Mouse (Mus musculus): ENCODE measurements around the gene Gpr18. TPM values are rescaled to one million over a fixed set of nuclear protein-coding genes. Genes with fewer than 3 reads are reported as not detected.
A peak's percentile ranks its signal among the peaks of the same experiment; 100 is the strongest.

The Gpr18 gene
- polyA plus RNA-seq, 1 experiment from 2014 or later, result 0.78 TPM

DNA sequence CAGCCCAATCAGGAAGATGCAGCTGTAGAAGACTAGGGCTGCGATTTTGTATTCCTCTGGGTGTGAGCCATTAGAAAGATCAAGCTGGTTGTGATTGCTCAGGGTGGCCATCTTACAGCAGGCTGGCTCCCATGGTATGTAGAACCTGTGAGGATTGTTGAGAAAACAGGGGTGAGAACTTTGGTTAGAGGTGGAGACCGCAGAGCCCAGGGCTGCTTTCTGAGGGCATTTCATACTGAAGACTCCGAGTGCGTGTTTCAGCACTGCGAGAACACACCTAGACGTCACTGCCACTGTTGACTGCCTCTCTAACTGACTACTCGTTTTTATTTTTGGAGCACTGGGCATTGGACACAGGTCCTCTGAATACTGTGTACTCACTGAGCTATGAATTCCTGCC, 3.1 kb downstream of the Gpr18 start:
- ATAC-seq (no peak), DNase-seq (no peak)
- Histone ChIP-seq H3K27me3 (ENCODE audit: insufficient read depth, low read length) (no peaks in the 10 kb centered on the region), H3K4me3 (ENCODE audit: low read depth, low read length) (no peak overlapping the region), H3K9me3 (ENCODE audit: low read length) (no peaks in the 10 kb centered on the region), H3K9ac (replicated peaks) (no peak overlapping the region), H3K4me1 (ENCODE audit: insufficient read depth) (no peaks in the 10 kb centered on the region), H3K36me3 (replicated peaks; ENCODE audit: insufficient read depth, low read length) (peaks cover 27% of the 10 kb centered on the region), H3K4me2 (ENCODE audit: low read depth, low read length) (no peak overlapping the region), H3K27ac (ENCODE audit: low read depth) (no peak overlapping the region)
- TF ChIP-seq EP300 (IDR thresholded peaks at IDR 0.05; ENCODE audit: low read depth), result no peak
- no peak for TF ChIP-seq CTCF (IDR thresholded peaks at IDR 0.05; ENCODE audit: low read depth)
- 90% methylated on average over 7 of the region's 7 CpGs for WGBS (ENCODE audit: insufficient replicate concordance)

DNA sequence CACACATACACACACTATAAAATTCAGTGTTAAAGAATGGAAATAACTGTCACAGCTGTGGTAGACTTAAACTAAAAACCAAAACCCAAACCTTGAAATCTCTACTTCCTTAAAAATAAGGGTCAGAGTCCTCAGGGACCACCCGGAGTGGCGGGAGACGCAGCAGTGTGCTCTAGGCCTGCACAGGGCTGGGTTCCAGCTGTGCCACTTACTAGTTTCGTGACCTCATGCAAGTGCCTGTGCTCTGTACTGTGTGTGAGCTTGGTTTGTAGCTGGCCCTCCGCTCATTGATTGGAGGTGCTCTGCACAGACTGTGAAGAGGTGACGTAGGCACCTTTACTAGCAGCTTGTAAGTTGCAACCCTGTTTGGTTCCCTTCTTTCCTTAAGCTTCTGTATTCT, 5.7 kb downstream of the Gpr18 start:
- H3K9ac ChIP-seq (replicated peaks), result no peak overlapping the region
- H3K4me1 ChIP-seq (ENCODE audit: insufficient read depth), result peaks cover 17% of the 10 kb centered on the region
- H3K27ac ChIP-seq (ENCODE audit: low read depth), result no peak overlapping the region
- no peaks in the 10 kb centered on the region for H3K27me3 ChIP-seq (ENCODE audit: insufficient read depth, low read length)
- no peak overlapping the region for H3K4me3 ChIP-seq (ENCODE audit: low read depth, low read length)
- H3K9me3 ChIP-seq (ENCODE audit: low read length), result no peaks in the 10 kb centered on the region
- TF ChIP-seq CTCF (IDR thresholded peaks at IDR 0.05; ENCODE audit: low read depth) (no peak), EP300 (IDR thresholded peaks at IDR 0.05; ENCODE audit: low read depth) (no peak)
- WGBS (ENCODE audit: insufficient replicate concordance), result 73% methylated on average over 6 of the region's 6 CpGs
- ATAC-seq (peak; percentile 71), DNase-seq (no peak)
- peaks cover 24% of the 10 kb centered on the region for H3K36me3 ChIP-seq (replicated peaks; ENCODE audit: insufficient read depth, low read length)
- H3K4me2 ChIP-seq (ENCODE audit: low read depth, low read length), result no peak overlapping the region

DNA sequence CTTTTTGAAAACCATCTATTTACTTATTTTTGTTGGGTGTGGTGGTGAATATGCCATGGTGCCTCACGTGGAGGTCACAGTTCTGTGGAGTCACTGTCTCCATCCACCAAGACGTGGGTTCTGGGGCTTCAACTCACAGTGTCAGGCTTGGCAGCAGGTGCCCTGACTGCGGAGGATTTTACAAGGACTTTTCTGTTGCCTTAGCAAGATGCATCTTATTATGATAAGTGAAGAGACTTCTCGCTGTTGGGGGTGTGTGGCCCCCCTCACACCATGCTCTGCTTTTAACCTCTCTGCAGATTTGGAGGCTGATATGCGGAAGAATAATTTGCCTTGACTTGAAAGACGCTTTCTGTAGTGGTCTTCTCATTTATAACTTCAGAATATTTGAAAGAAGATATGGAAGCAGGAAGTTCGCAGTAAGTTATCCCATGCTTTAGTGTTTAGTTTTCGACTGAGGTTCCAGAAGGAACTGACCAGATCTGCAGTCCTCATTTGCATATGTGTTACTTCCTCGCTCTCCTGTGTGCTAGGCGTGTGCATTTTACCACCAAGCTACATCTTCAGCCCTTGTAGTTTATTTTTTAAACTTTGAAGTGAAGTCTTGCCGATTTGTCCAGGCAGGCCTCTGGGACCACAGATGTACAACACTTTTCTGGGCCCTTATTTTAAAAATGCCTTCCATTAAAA, 8.4 kb downstream of the Gpr18 start:
- TF ChIP-seq EP300 (IDR thresholded peaks at IDR 0.05; ENCODE audit: low read depth), result no peak
- peak overlapping the region; percentile 23 for H3K4me2 ChIP-seq (ENCODE audit: low read depth, low read length)
- H3K4me1 ChIP-seq (ENCODE audit: insufficient read depth), result peaks cover 30% of the 10 kb centered on the region
- no peak for DNase-seq
- no peak overlapping the region for H3K9ac ChIP-seq (replicated peaks)
- no peaks in the 10 kb centered on the region for H3K9me3 ChIP-seq (ENCODE audit: low read length)
- peak overlapping the region; percentile 81 for H3K27ac ChIP-seq (ENCODE audit: low read depth)
- peak; percentile 54 for ATAC-seq
- H3K27me3 ChIP-seq (ENCODE audit: insufficient read depth, low read length), result no peaks in the 10 kb centered on the region
- no peak overlapping the region for H3K4me3 ChIP-seq (ENCODE audit: low read depth, low read length)
- WGBS (ENCODE audit: insufficient replicate concordance), result 46% methylated on average over 11 of the region's 11 CpGs
- H3K36me3 ChIP-seq (replicated peaks; ENCODE audit: insufficient read depth, low read length), result peaks cover 19% of the 10 kb centered on the region

DNA sequence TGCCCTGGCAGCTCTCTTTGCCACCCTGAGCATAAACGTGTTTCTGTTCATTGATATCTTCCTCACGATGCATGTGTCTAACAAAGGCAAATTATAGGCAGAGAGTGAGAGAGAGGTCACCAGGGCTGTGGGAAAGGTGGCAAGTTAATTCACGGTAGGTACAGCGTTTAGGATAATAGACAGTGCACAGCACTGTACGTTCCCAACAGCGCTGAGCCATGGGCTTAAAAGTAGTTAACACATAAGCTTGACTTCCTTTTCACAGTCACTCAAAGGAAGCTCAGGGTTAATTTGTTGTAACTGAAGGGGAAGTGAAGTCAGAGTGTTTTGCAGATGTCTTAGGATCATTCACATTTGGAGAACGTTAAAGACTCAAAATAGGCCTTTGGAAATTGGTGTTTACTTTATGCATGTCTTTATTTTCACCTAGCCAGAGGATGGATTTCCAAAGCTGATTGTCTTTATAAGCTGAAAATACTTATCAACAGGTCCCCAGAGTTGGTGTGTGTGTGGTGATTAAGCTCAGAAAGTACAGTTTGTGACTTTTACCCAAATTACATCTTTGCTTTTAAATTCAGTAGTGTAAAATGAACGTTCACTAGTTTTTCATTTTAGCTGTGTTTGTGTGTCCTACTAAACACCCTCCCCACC, 9.1 kb downstream of the Gpr18 start:
- Histone ChIP-seq H3K9ac (replicated peaks) (no peak overlapping the region), H3K27me3 (ENCODE audit: insufficient read depth, low read length) (no peaks in the 10 kb centered on the region), H3K4me3 (ENCODE audit: low read depth, low read length) (no peak overlapping the region), H3K9me3 (ENCODE audit: low read length) (no peaks in the 10 kb centered on the region), H3K4me1 (ENCODE audit: insufficient read depth) (peaks cover 30% of the 10 kb centered on the region), H3K27ac (ENCODE audit: low read depth) (peak overlapping the region; percentile 81), H3K36me3 (replicated peaks; ENCODE audit: insufficient read depth, low read length) (peaks cover 12% of the 10 kb centered on the region), H3K4me2 (ENCODE audit: low read depth, low read length) (peak overlapping the region; percentile 42)
- 25% methylated on average over 8 of the region's 8 CpGs for WGBS (ENCODE audit: insufficient replicate concordance)
- TF ChIP-seq CTCF (IDR thresholded peaks at IDR 0.05; ENCODE audit: low read depth), result no peak
- TF ChIP-seq EP300 (IDR thresholded peaks at IDR 0.05; ENCODE audit: low read depth), result peak; percentile 85
- ATAC-seq, result peak; percentile 28
- DNase-seq, result no peak

GRCm38 (mm10) chr14:121904754-121905153, 10.8 kb downstream of the Gpr18 start:
- no peak for DNase-seq
- no peak for TF ChIP-seq CTCF (IDR thresholded peaks at IDR 0.05; ENCODE audit: low read depth)
- TF ChIP-seq EP300 (IDR thresholded peaks at IDR 0.05; ENCODE audit: low read depth), result no peak
- peaks cover 7% of the 10 kb centered on the region; the same call in 1 of the 2 replicates for H3K36me3 ChIP-seq (replicated peaks; ENCODE audit: insufficient read depth, low read length)
- H3K4me2 ChIP-seq (ENCODE audit: low read depth, low read length), result no peak overlapping the region
- no peak for ATAC-seq
- peak overlapping the region; percentile 44 for H3K27ac ChIP-seq (ENCODE audit: low read depth)
- 22% methylated on average over 3 of the region's 3 CpGs for whole genome bisulfite sequencing (ENCODE audit: insufficient replicate concordance)
- H3K9me3 ChIP-seq (ENCODE audit: low read length), result no peaks in the 10 kb centered on the region
- peaks cover 30% of the 10 kb centered on the region for H3K4me1 ChIP-seq (ENCODE audit: insufficient read depth)
- H3K4me3 ChIP-seq (ENCODE audit: low read depth, low read length), result no peak overlapping the region
- H3K9ac ChIP-seq (replicated peaks), result no peak overlapping the region
- no peaks in the 10 kb centered on the region for H3K27me3 ChIP-seq (ENCODE audit: insufficient read depth, low read length)

DNA sequence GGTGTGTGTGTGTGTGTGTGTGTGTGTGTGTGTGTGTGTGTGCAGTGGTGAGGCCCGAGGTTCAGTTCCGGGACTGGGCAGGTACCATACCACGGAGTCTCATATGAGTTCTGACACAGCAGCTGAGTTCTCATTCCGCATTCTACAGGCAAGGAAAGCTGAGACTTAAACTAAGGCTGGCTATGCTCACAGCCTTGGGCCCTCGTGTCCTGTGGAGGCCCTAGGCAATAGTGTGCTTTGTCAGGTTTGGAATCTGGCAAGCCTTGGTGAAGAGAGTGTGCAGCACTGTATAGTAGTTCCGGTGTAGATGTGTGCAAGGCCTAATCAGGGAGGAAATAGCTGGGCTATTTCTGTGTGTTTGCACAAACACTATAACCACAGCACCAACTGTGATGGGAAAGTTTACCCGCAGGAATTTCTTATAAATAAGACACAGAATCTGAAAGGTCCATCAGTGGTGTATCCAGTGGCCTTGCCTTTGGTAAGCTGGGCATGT, 12.2 kb downstream of the Gpr18 start:
- Histone ChIP-seq H3K36me3 (replicated peaks; ENCODE audit: insufficient read depth, low read length) (no peaks in the 10 kb centered on the region; the same call in 1 of the 2 replicates), H3K27me3 (ENCODE audit: insufficient read depth, low read length) (no peaks in the 10 kb centered on the region), H3K9me3 (ENCODE audit: low read length) (no peaks in the 10 kb centered on the region), H3K4me3 (ENCODE audit: low read depth, low read length) (no peak overlapping the region), H3K4me1 (ENCODE audit: insufficient read depth) (peaks cover 30% of the 10 kb centered on the region), H3K4me2 (ENCODE audit: low read depth, low read length) (no peak overlapping the region), H3K27ac (ENCODE audit: low read depth) (peak overlapping the region; percentile 39; the same call in 1 of the 2 replicates), H3K9ac (replicated peaks) (no peak overlapping the region)
- ATAC-seq, result no peak
- DNase-seq, result no peak
- WGBS (ENCODE audit: insufficient replicate concordance), result 55% methylated on average over 7 of the region's 7 CpGs
- TF ChIP-seq EP300 (IDR thresholded peaks at IDR 0.05; ENCODE audit: low read depth) (no peak), CTCF (IDR thresholded peaks at IDR 0.05; ENCODE audit: low read depth) (no peak)

All from liver, postnatal 0 days (tissue).